Mouse (Mus musculus) forebrain, embryonic 14.5 days (tissue): ENCODE data around the gene Ap3b1. TPM values are rescaled to one million over a fixed set of nuclear protein-coding genes. Genes with fewer than 3 reads are reported as not detected.

Source experiments
- ATAC-seq: fragments of 200-750 bp; cut with Nextera tagmentation; 2 replicates; pipeline ENCODE4 v1.8.0; 2017; ENCODE audit warnings: mild to moderate bottlenecking, moderate library complexity
- DNase-seq: peaks from one replicate; pipeline ENCODE4 v3.0.0-alpha.2; 2015; ENCODE audit warnings: low spot score
- H3K27ac ChIP-seq: fragments of 300-500 bp; sonication (generic); 2 replicates; pipeline ENCODE4 v1.5.1; 2014; ENCODE audit warnings: low read depth, mild to moderate bottlenecking, control low read depth, low read length, moderate library complexity
- H3K27me3 ChIP-seq: fragments of 300-500 bp; sonication (generic); replicated peaks from 2 replicates; pipeline ENCODE4 v1.6.1; 2014; ENCODE audit warnings: low read length, control low read depth, mixed read lengths; ENCODE audit not compliant: control insufficient read depth, insufficient read depth
- H3K36me3 ChIP-seq: fragments of 300-500 bp; sonication (generic); 2 replicates; pipeline ENCODE4 v1.6.1; 2014; ENCODE audit warnings: low read length, control low read depth; ENCODE audit not compliant: control insufficient read depth, insufficient read depth
- H3K4me1 ChIP-seq: fragments of 300-500 bp; sonication (generic); 2 replicates; pipeline ENCODE4 v1.6.1; 2014; ENCODE audit warnings: antibody characterized with exemption, low read length, control low read depth; ENCODE audit not compliant: control insufficient read depth, insufficient read depth
- H3K4me2 ChIP-seq: fragments of 300-500 bp; sonication (generic); 2 replicates; pipeline ENCODE4 v1.6.1; 2014; ENCODE audit warnings: mild to moderate bottlenecking, control low read depth, low read length
- H3K4me3 ChIP-seq: fragments of 300-500 bp; sonication (generic); 2 replicates; pipeline ENCODE4 v1.5.1; 2014; ENCODE audit warnings: low read depth, low read length, control low read depth
- H3K9ac ChIP-seq: fragments of 300-500 bp; sonication (generic); 2 replicates; pipeline ENCODE4 v1.6.1; 2014; ENCODE audit warnings: mild to moderate bottlenecking, low read length, control low read depth, moderate library complexity
- H3K9me3 ChIP-seq: fragments of 300-500 bp; sonication (generic); replicated peaks from 2 replicates; pipeline ENCODE4 v1.6.1; 2016; ENCODE audit warnings: low read length, control low read depth, mixed read lengths; ENCODE audit not compliant: control insufficient read depth
- WGBS: fragments of 180-500 bp; shearing (Covaris S2); extraction: QIAGEN DNeasy Blood & Tissue Kit; methylation state at CpG from one replicate; pipeline ENCODE4 v1.1.7; 2014; 5-methylcytosine and 5-hydroxymethylcytosine counted together
- polyA plus RNA-seq: library from polyadenylated mRNA; unstranded; fragments of >200 nt; fragmentation: Nextera tagmentation; extraction: Ambion mirVana; gene quantifications from 2 replicates; pipeline ENCODE4 v1.2.1, GENCODE M21; 2014

The Ap3b1 gene
- polyA plus RNA-seq, 1 experiment from 2014 or later = 24.2 TPM

DNA sequence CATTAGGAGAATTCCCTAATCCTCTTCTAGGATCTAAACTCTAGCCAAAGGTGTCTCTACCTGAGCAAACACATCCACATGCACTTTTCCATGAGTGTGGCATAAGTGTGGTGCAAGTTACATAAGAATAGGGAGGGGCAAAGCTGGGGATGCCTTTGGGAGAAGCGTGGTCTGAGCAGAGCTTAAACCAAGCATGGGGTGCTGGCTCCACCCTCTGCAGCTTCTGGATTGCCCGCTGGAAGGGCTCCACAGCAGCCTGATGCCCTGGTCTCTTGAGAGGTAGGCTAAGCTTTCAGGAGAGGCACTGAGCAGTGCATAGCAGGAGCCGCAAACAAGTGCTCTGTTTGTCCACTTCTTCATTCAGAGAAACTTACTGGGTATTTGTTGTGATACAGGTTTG lies 138.8 kb downstream of the Ap3b1 start:
- Histone ChIP-seq H3K4me1 (no peaks in the 10 kb centered on the region), H3K9me3 (no peaks in the 10 kb centered on the region), H3K4me2 (no peak overlapping the region), H3K36me3 (0 out of 2 replicates have a peak, but pooled peaks cover 6% of the 10 kb centered on the region), H3K27me3 (no peaks in the 10 kb centered on the region), H3K9ac (no peak overlapping the region), H3K4me3 (no peak overlapping the region), H3K27ac (no peak overlapping the region)
- no peak for DNase-seq
- 78% methylated on average over 3 of the region's 3 CpGs for WGBS
- ATAC-seq = no peak

- no peak overlapping the region for H3K9ac ChIP-seq
- H3K4me2 ChIP-seq = no peak overlapping the region
- no peak for DNase-seq
- H3K27me3 ChIP-seq = no peaks in the 10 kb centered on the region
- H3K4me3 ChIP-seq = no peak overlapping the region
- no peaks in the 10 kb centered on the region; the same call in 1 of the 2 replicates for H3K4me1 ChIP-seq
- peaks cover 11% of the 10 kb centered on the region; the same call in 1 of the 2 replicates for H3K36me3 ChIP-seq
- H3K9me3 ChIP-seq = no peaks in the 10 kb centered on the region
- WGBS = 85% methylated on average over 3 of the region's 3 CpGs
- ATAC-seq = no peak
- H3K27ac ChIP-seq = no peak overlapping the region
Measured at GRCm38 (mm10) chr13:94506411-94506810, 147.7 kb downstream of the Ap3b1 start.

- peak; percentile 14 for DNase-seq
- Histone ChIP-seq H3K27me3 (no peaks in the 10 kb centered on the region), H3K9ac (no peak overlapping the region), H3K9me3 (no peaks in the 10 kb centered on the region), H3K4me1 (no peaks in the 10 kb centered on the region; the same call in 1 of the 2 replicates), H3K27ac (no peak overlapping the region), H3K4me3 (no peak overlapping the region), H3K4me2 (no peak overlapping the region), H3K36me3 (peaks cover 11% of the 10 kb centered on the region; the same call in 1 of the 2 replicates)
- no peak for ATAC-seq
- WGBS = 81% methylated on average over 8 of the region's 8 CpGs
Measured at GRCm38 (mm10) chr13:94508344-94508743, 149.6 kb downstream of the Ap3b1 start.

DNA sequence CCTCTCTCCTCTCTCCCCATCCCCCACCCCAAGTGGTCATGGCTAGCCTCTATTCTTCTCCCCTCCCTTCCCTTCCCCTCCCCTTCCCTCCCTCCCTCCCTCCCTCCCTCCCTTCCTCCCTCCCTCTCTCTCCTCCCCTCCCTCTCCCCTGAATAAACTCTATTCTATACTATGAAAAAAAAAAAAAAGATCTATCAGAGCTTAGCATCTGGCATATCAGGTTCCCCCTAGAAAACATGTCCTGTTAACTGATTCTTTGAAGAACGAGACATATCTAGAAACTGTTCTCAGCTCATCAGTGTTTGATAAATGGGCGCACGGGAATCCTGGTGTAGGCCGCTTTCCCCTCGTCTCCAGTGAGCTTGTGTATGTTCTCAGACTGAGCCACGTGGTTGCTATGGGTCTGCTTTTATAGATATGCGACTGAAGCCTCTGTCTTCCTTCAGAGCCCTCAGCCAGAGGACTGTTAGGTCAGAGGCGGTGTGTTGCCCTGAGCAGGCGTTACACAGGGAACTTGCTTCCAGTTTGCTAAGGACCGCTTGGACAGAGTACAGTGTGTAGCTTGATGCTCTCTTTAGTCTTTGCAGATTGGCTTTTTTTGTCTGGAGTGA lies 154.5 kb downstream of the Ap3b1 start:
- no peaks in the 10 kb centered on the region; the same call in 1 of the 2 replicates for H3K36me3 ChIP-seq
- H3K27ac ChIP-seq = no peak overlapping the region
- H3K9me3 ChIP-seq = no peaks in the 10 kb centered on the region
- ATAC-seq (no peak), DNase-seq (no peak)
- H3K4me1 ChIP-seq = no peaks in the 10 kb centered on the region; the same call in 1 of the 2 replicates
- H3K27me3 ChIP-seq = no peaks in the 10 kb centered on the region
- H3K4me2 ChIP-seq = no peak overlapping the region
- H3K9ac ChIP-seq = no peak overlapping the region
- H3K4me3 ChIP-seq = no peak overlapping the region
- 80% methylated on average over 10 of the region's 10 CpGs for WGBS

DNA sequence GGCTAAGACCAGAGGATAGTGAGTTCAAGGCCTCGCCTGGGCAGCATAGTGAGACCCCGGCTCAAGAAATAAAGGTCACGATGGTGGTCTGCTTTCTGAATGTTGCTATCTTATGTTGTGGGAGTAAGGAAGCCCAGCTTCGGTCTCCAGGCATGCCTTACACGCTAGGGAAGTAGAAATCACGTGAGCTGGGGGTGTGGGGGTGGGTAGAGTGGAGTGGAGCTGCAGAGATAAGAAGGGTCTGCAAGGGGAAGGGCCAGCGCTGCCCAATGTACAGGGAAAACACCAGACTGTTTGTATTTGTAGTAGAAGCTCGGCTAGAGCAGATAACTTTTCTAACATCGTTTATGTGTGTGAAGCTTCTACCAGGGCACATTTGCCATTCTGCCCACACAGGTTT lies 155.1 kb downstream of the Ap3b1 start:
- 96% methylated on average over 9 of the region's 9 CpGs for WGBS
- no peak overlapping the region for H3K4me3 ChIP-seq
- H3K4me1 ChIP-seq = no peaks in the 10 kb centered on the region; the same call in 1 of the 2 replicates
- no peaks in the 10 kb centered on the region; the same call in 1 of the 2 replicates for H3K36me3 ChIP-seq
- H3K9ac ChIP-seq = no peak overlapping the region
- no peaks in the 10 kb centered on the region for H3K27me3 ChIP-seq
- no peak overlapping the region for H3K4me2 ChIP-seq
- H3K27ac ChIP-seq = no peak overlapping the region
- DNase-seq = no peak
- H3K9me3 ChIP-seq = no peaks in the 10 kb centered on the region
- ATAC-seq = no peak

- Histone ChIP-seq H3K4me3 (no peak overlapping the region), H3K27ac (no peak overlapping the region), H3K4me1 (no peaks in the 10 kb centered on the region; the same call in 1 of the 2 replicates), H3K4me2 (no peak overlapping the region), H3K27me3 (no peaks in the 10 kb centered on the region), H3K36me3 (no peaks in the 10 kb centered on the region; the same call in 1 of the 2 replicates), H3K9ac (no peak overlapping the region), H3K9me3 (no peaks in the 10 kb centered on the region)
- no peak for ATAC-seq
- no peak for DNase-seq
Measured at GRCm38 (mm10) chr13:94514992-94515391, 156.2 kb downstream of the Ap3b1 start.

GRCm38 (mm10) chr13:94516532-94516931 lies 157.8 kb downstream of the Ap3b1 start:
- no peak overlapping the region for H3K4me2 ChIP-seq
- 82% methylated on average over 6 of the region's 6 CpGs for WGBS
- H3K4me3 ChIP-seq = no peak overlapping the region
- H3K9me3 ChIP-seq = no peaks in the 10 kb centered on the region
- no peaks in the 10 kb centered on the region for H3K4me1 ChIP-seq
- no peak overlapping the region for H3K27ac ChIP-seq
- no peak overlapping the region for H3K9ac ChIP-seq
- ATAC-seq = no peak
- no peaks in the 10 kb centered on the region for H3K27me3 ChIP-seq
- no peak for DNase-seq
- no peaks in the 10 kb centered on the region; the same call in 1 of the 2 replicates for H3K36me3 ChIP-seq

GRCm38 (mm10) chr13:94518176-94518575 lies 159.4 kb downstream of the Ap3b1 start:
- Histone ChIP-seq H3K27ac (no peak overlapping the region), H3K4me1 (no peaks in the 10 kb centered on the region), H3K9ac (no peak overlapping the region), H3K4me3 (no peak overlapping the region), H3K4me2 (no peak overlapping the region), H3K9me3 (no peaks in the 10 kb centered on the region), H3K36me3 (no peaks in the 10 kb centered on the region; the same call in 1 of the 2 replicates), H3K27me3 (no peaks in the 10 kb centered on the region)
- ATAC-seq = no peak
- no peak for DNase-seq
- 98% methylated on average over 4 of the region's 4 CpGs for WGBS

GRCm38 (mm10) chr13:94519276-94519675 lies 160.5 kb downstream of the Ap3b1 start:
- H3K9me3 ChIP-seq = no peaks in the 10 kb centered on the region
- ATAC-seq (no peak), DNase-seq (no peak)
- H3K4me3 ChIP-seq = no peak overlapping the region
- 89% methylated on average over 8 of the region's 8 CpGs for WGBS
- no peak overlapping the region for H3K27ac ChIP-seq
- no peak overlapping the region for H3K9ac ChIP-seq
- no peak overlapping the region for H3K4me2 ChIP-seq
- H3K36me3 ChIP-seq = no peaks in the 10 kb centered on the region; the same call in 1 of the 2 replicates
- H3K4me1 ChIP-seq = no peaks in the 10 kb centered on the region
- H3K27me3 ChIP-seq = no peaks in the 10 kb centered on the region
